Mouse (Mus musculus) thymus, adult 18-20 months (tissue): ENCODE measurements around the gene Adamts3.

Experiments used
- DNase-seq, 2 experiments: peaks; one replicate each; pipeline ENCODE4 v3.0.0; 2022; ENCODE audit warnings: mixed read lengths in 2 of 2

The Adamts3 gene

DNA sequence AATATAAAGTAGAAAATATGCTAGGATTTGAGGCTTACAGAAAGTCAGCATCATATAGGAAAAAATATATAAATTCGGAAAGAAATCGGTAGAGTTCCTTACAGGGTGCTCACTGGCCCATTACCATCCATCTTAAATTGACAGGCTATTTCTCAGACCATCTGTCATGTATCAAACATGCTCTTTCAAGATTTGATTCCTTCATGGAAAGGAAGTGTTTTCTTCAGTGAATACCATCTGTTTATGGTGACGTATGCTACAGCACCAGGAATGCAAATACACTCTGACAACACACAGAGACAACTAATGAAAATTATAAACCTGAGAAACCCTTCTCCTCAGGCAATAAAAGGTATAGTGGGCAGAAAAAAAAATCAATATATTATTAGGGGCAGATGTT is 68.6 kb downstream of the Adamts3 start:
- DNase-seq = no peak

DNA sequence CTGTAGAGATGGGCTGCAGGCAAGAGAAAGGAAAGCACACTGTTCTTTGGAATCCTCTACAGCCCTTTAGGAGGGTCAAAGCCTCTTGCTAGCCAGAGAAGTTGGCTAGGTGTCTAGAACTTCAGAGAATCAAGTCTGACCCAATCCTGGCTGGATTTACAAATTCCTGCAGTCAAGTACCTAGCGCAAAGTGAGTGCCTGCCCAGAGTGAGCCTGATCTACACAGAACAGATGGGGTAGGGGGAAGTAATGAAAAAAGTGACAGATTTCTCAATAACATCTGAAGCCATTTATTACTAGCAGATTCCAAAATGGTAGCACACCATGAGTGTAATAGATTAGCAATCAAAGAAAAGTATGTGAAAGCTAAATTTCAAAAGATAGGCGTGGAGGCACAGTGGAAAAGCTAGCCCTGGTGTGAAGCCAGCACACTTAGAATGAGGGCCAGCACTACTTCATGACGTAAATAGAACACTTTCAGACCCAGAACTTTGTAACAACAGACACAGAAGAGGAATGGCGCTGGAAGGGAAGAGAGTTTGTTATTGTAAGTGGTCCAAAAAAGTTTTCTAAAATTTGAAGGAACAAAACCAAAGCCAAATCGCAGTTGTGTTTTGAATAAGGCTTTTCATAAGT is 82.8 kb downstream of the Adamts3 start:
- DNase-seq = no peak

- DNase-seq = no peak
Measured at GRCm38 (mm10) chr5:89793706-89794105, 89.4 kb downstream of the Adamts3 start.

- DNase-seq = no peak
Measured at GRCm38 (mm10) chr5:89784635-89785034, 98.5 kb downstream of the Adamts3 start.

- no peak for DNase-seq
Measured at GRCm38 (mm10) chr5:89779823-89780222, 103.3 kb downstream of the Adamts3 start.

- no peak for DNase-seq
Measured at GRCm38 (mm10) chr5:89778610-89779009, 104.5 kb downstream of the Adamts3 start.

DNA sequence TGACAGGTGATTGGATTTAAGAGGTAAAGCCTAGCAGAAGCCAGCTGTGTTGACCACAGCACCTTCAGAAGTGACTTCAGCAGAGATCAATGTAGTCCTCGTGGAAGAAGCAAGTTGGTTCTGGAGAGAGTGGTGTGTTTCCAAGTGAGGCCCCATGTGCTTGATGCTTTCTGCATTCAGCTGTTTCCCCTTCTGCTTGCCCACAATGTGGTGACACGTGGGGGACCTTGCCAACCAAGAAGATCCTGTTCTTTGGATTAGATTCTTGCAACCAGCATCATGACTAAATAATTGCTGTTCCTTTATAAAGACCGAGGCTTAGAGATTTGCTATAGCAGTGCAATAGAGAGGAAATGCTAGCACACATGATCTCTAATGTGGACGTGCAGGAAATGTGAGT is 105.7 kb downstream of the Adamts3 start:
- no peak for DNase-seq

DNA sequence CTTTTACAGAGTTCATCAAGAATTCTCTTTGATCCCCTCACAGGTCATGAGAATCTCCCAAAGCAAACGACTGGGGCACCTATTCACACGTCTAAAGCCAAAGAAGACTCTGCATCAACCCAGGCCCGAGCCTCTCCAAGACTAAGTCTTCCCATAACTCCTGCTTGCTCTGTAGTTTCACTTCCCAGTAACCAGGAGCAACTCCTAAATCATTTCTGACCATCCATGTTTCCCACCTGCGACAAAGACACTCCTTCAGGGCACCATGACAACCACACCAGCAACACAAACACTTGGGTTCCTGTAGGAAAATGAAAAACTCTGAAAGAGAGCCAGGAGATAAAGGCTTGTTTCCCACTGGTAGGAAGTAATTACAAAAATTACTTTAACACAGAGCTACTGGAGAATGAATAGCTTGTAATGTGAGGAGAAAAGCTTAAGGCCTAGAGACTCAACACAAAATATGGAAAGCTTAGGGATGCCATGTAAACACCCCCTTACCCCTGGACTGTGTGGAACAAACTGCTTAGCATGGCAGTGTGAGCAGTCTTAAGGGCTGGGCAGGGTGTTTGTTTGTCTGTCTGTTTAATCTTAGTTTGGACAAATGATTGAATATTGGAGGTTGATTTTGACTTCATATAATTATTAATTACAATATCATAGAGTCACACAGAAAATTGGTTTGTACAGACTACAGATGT is 112.3 kb downstream of the Adamts3 start:
- DNase-seq = no peak

GRCm38 (mm10) chr5:89763189-89764187 is 119.6 kb downstream of the Adamts3 start:
- DNase-seq = no peak

DNA sequence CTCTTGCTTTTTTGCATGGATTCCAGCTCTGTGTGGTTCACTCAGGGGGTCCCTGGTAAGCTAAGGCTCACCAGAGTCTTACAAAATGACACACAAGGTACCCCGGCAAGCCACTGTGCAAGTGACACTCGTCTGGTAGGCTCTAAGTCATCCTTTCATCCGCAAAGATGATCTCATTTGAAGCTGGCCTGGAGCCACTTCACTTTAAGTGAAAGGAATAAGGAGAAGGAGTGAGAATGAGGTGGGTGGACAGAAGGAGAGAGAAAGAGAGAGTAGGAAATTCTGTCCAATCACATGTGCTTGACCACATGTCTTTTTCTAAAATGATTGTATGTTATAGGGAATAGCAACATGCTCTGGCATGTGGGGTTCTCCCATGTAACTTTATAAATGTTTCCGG is 122.8 kb downstream of the Adamts3 start:
- no peak for DNase-seq

GRCm38 (mm10) chr5:89751836-89752235 is 131.3 kb downstream of the Adamts3 start:
- no peak for DNase-seq

DNA sequence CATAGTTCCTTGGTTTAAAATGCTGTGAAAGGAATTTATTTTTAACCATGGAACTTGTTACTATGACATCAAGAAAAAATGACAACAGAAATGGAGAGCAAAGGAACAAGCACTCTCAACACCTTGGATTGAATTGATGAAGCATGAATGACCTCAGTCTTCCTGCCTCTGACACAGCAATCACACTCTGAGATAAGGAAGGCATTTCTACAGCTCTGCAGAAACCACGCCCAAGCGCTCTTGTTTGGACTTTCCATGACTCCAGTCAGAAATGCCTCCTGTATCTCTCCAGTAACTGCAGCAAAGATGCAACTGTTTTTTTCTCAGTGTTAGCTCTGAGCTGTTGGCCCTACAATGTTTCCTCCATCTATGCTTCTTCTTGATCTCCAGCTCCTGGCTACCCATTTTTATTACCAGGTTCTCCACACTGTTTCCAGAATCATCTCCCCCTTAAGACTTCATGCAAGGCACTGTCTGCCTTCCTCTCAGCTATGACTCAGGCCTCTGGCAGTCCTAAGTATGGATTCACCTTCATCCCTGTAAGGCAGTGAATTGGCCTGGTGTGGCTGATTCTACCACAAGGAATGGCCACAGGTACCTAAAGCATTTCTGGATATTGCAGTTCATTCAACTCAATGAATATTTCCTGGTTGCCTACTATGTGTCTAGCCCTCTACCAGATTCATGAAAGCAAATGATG is 134.8 kb downstream of the Adamts3 start:
- no peak for DNase-seq

DNA sequence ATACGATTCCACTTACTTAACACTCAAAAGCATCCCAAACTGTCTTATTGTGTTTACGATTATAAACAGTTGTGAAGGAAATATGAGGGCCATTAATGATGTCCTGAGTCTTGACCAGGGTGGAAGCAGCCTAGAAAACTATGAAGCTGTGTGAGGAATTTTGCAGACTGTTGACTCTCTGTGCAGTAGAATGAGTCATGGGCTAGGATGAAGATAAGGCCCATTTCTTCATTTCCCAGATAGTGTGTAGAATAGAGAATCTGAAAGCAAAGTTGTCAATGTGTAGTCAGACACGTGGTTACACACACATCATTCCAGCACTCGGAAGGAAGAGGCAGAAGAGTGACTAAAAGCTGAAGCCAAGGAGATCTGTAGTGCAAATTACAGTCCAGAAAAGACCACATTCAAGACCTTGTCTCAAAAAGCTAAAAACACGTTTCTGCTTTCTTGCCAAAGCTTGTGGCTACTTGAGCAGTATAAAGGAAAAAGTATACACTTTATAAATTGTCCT is 135.9 kb downstream of the Adamts3 start:
- no peak for DNase-seq

DNA sequence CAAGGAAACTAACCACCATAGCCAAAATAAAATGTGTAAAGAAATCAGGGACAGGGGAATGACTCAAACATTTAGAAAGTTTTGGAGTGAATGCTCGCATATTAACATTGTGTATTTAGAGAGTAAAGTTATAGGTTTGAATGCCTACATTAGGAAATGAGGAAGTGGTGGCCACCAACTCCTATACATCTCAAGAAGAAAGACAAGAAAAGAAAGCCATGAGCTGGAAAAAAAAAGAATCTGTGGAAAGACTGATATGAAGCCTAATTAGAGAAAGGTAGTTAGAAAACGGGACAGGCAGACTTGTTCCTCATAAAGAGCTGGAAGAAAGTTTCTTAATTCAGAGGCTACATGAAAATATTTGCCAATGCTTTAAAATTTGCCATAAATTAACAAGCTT is 138.0 kb downstream of the Adamts3 start:
- DNase-seq = no peak

DNA sequence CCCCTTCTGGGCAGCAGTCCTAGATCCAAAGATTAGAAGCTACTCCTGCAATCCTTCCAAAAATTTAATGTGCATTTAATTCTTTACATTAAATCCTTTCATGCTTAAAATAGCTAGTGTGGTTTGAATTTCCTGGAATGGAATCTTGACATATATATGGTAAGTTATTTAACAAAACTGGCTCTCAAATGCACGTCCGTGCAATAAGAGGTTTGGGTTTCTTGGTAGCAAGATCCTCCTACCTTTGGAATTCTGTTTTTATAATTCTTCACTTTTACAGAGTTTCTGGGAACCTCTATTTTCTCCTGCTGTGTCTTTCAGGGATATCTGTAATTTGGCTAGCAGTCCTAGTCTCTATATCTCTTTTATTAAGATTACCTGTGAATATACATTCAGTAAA is 148.4 kb downstream of the Adamts3 start:
- no peak for DNase-seq

DNA sequence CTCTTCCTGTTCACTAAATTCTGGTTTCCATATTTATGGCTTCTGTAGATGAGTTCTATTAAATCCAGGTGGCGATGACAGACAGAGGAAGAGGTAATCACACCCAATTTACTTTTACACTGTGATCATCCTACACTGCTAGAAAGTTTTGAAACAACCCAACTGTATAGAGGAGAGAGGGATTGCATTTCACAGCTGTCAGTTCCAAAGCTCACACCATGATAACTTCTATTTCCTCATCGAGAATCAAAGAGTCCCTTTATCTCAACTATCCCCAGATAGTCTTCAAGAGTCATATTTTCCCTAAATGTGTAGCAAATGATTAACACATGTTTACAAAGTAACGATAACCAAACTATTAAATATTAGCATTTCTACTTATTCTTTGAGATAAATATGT is 152.7 kb downstream of the Adamts3 start:
- no peak for DNase-seq

DNA sequence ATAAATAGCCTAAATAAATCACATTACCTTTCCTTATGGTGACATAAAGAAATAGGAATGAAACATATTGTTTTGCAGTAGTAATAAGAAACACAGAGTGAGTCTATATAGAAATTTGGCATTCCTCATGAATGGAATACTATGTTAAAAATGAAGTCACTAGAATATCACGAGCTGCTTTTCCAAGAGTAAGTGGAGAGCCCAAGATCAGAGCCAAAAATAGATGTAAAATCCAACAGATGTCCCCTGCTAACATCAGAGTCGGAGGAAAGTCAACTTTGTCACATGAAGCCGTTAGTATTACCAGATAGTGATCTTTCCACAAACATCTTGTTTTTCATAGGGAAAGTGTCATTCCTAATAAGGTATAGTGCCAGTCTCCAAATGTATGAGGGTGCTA is 155.0 kb downstream of the Adamts3 start:
- no peak for DNase-seq

DNA sequence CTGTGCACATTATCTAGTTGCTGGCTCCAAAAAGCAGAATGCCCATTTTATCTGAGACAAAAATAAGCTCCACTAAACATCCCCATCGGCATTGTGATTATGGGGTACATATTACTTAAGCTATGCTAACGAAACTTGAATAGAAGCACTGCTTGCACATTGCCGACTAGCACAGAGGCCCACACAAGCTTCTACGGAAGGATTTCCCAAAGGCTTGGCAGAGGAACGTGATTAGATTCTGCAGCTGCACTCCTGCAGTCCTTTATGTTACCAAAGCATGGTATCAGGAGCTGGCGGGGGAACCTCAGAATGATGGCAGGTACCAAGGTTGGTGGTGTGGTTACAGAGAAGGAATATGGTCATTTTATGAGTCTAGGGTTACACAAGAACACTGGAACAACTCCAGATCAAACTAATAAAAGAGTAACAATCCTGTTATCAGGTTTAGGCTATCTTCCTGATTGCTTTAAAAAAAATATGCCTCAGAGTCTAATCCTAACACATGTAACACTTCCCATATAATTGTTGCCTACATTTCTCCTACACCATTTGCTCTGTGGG is 155.6 kb downstream of the Adamts3 start:
- no peak for DNase-seq

GRCm38 (mm10) chr5:89714552-89714951 is 168.6 kb downstream of the Adamts3 start:
- DNase-seq = no peak

- no peak for DNase-seq
Measured at GRCm38 (mm10) chr5:89711116-89711859, 171.8 kb downstream of the Adamts3 start.

DNA sequence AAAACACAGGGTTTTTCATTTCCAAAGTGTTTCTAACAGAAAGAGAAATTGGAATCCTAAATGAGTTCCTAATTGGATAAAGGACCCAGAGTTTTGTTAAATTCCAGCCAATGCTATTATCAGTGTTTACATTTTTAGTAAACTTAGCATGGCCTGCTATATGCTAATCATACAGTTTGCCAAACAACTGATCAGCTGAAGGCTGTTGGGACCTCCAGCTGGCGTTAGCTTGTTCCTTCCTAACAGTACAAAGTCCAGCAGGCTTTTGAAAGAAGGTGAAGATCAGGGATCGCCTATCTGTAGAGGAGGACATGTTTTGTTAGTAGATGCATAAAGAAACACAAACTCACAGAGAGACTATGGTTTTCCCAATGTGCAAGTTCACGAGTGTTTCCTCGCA is 173.7 kb downstream of the Adamts3 start:
- DNase-seq = no peak

- no peak for DNase-seq
Measured at GRCm38 (mm10) chr5:89704264-89704663, 178.9 kb downstream of the Adamts3 start.
